Mouse (Mus musculus) kidney, adult 2 months (tissue): ENCODE measurements around the gene Col5a1. TPM values are rescaled to one million over a fixed set of nuclear protein-coding genes. Genes with fewer than 3 reads are reported as not detected.

ENCODE experiments used
- DNase-seq: peaks from one replicate; pipeline ENCODE4 v3.0.0; 2021
- H3K27ac ChIP-seq: fragments of 200-500 bp; 2 replicates; pipeline ENCODE4 v1.5.1; 2012; ENCODE audit warnings: low read depth, low read length, control low read depth, inconsistent platforms; ENCODE audit not compliant: insufficient read depth
- H3K27me3 ChIP-seq: fragments of 200-500 bp; replicated peaks from 2 replicates; pipeline ENCODE4 v1.6.1; 2012; ENCODE audit warnings: mild to moderate bottlenecking, moderate library complexity, low read length, inconsistent platforms; ENCODE audit not compliant: control insufficient read depth, insufficient read depth
- H3K36me3 ChIP-seq: fragments of 200-500 bp; 2 replicates; pipeline ENCODE4 v1.6.1; 2012; ENCODE audit warnings: mild to moderate bottlenecking, moderate library complexity, low read length, inconsistent platforms; ENCODE audit not compliant: control insufficient read depth, insufficient read depth
- H3K4me1 ChIP-seq: fragments of 200-500 bp; 2 replicates; pipeline ENCODE4 v1.6.1; 2011; ENCODE audit warnings: low read length; ENCODE audit not compliant: control insufficient read depth, insufficient read depth
- H3K4me3 ChIP-seq: fragments of 200-500 bp; 2 replicates; pipeline ENCODE4 v1.5.1; 2011; ENCODE audit warnings: mild to moderate bottlenecking, low read depth, low read length, control low read depth; ENCODE audit not compliant: insufficient read depth
- CTCF ChIP-seq: fragments of 200-500 bp; conservative IDR thresholded peaks from 2 replicates; pipeline ENCODE4 v1.5.1; 2011; ENCODE audit warnings: low read depth, mild to moderate bottlenecking, control low read depth, low read length, moderate library complexity, mixed read lengths; ENCODE audit not compliant: insufficient read depth, insufficient read length
- POLR2A ChIP-seq: fragments of 200-500 bp; IDR thresholded peaks from one replicate; pipeline ENCODE4 v1.6.1; 2011; ENCODE audit warnings: low read depth, low read length, control low read depth
- WGBS: fragments of 180-500 bp; shearing (Covaris S2); methylation state at CpG from one replicate; pipeline ENCODE4 v1.1.7; 2018; 5-methylcytosine and 5-hydroxymethylcytosine counted together
- polyA plus RNA-seq: library from polyadenylated mRNA; depleted of rRNA; stranded (reverse); fragments of >200 nt; gene quantifications from 2 replicates; pipeline ENCODE4 v1.2.3, GENCODE M21; 2012

Gene Col5a1
- polyA plus RNA-seq, 1 experiment, result 7.5 TPM

- H3K27me3 ChIP-seq, result no peaks in the 10 kb centered on the region
- no peaks in the 10 kb centered on the region for H3K4me1 ChIP-seq
- H3K4me3 ChIP-seq, result no peak overlapping the region
- no peak overlapping the region for H3K27ac ChIP-seq
- 79% methylated on average over 5 of the region's 5 CpGs for WGBS
- no peak for DNase-seq
- TF ChIP-seq CTCF (no peak), POLR2A (no peak)
- H3K36me3 ChIP-seq, result no peaks in the 10 kb centered on the region
Observed at GRCm38 (mm10) chr2:27894986-27895385, 8.8 kb downstream of the Col5a1 start.

GRCm38 (mm10) chr2:27895648-27896047, 9.4 kb downstream of the Col5a1 start:
- Histone ChIP-seq H3K27me3 (no peaks in the 10 kb centered on the region), H3K4me3 (no peak overlapping the region), H3K4me1 (no peaks in the 10 kb centered on the region), H3K36me3 (no peaks in the 10 kb centered on the region), H3K27ac (no peak overlapping the region)
- 89% methylated on average over 4 of the region's 4 CpGs for WGBS
- DNase-seq, result no peak
- TF ChIP-seq CTCF (no peak), POLR2A (no peak)

GRCm38 (mm10) chr2:27897161-27897560, 10.9 kb downstream of the Col5a1 start:
- peak; percentile 51 for DNase-seq
- no peaks in the 10 kb centered on the region for H3K27me3 ChIP-seq
- no peak overlapping the region for H3K27ac ChIP-seq
- no peaks in the 10 kb centered on the region for H3K36me3 ChIP-seq
- TF ChIP-seq CTCF, result no peak
- 65% methylated on average over 6 of the region's 6 CpGs for WGBS
- H3K4me1 ChIP-seq, result no peaks in the 10 kb centered on the region
- no peak overlapping the region for H3K4me3 ChIP-seq

DNA sequence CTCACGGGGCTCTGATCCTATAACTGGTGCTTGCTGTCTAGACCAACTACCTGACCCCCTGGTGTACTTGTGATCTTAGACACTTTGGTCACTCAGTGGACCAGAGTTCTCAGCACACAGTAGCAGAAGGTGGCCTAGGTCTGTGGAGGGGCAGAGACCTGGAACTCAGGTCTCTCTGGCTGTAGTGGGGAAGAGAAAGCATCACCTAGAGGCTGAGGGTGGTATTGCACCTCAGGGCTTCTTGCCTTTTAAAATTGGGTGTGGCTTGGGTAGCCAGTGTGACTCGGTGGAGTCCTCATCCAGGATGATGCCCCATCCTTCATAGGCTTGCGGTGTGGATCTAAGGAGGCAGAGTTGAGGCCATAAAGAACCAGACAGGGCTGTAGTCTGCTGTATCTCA, 13.7 kb downstream of the Col5a1 start:
- TF ChIP-seq CTCF (peak; percentile 61), POLR2A (no peak)
- peak; percentile 56 for DNase-seq

DNA sequence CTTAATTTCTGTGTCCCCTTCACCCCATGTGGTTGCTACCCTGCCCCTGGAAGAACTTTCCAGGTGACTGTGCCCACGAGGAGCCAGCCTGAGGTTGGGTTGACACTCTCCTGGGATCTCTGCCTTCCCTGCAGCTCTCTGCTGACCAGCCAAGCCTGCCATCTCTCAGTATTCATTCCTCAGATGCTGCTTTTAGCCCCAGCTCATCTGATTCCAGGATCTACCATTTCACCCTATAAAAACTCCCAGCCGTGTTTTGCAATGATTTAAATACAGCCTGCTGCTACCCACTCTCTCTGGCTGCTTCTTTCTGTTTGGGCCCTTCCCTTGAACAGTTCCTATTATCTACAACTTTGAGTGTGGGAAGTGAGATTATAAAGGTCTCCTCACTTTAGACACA, 14.9 kb downstream of the Col5a1 start:
- Histone ChIP-seq H3K4me3 (no peak overlapping the region), H3K27ac (no peak overlapping the region), H3K27me3 (no peaks in the 10 kb centered on the region), H3K36me3 (no peaks in the 10 kb centered on the region), H3K4me1 (no peaks in the 10 kb centered on the region)
- DNase-seq, result no peak
- WGBS, result 42% methylated on average over 2 of the region's 2 CpGs
- no peak for TF ChIP-seq POLR2A
- no peak for TF ChIP-seq CTCF

More for the DNA sequence above, 13.7 kb downstream of the Col5a1 start:
- no peaks in the 10 kb centered on the region for H3K36me3 ChIP-seq
- H3K27me3 ChIP-seq, result no peaks in the 10 kb centered on the region
- no peaks in the 10 kb centered on the region for H3K4me1 ChIP-seq
- no peak overlapping the region for H3K27ac ChIP-seq
- 64% methylated on average over 3 of the region's 3 CpGs for WGBS
- no peak overlapping the region for H3K4me3 ChIP-seq

DNA sequence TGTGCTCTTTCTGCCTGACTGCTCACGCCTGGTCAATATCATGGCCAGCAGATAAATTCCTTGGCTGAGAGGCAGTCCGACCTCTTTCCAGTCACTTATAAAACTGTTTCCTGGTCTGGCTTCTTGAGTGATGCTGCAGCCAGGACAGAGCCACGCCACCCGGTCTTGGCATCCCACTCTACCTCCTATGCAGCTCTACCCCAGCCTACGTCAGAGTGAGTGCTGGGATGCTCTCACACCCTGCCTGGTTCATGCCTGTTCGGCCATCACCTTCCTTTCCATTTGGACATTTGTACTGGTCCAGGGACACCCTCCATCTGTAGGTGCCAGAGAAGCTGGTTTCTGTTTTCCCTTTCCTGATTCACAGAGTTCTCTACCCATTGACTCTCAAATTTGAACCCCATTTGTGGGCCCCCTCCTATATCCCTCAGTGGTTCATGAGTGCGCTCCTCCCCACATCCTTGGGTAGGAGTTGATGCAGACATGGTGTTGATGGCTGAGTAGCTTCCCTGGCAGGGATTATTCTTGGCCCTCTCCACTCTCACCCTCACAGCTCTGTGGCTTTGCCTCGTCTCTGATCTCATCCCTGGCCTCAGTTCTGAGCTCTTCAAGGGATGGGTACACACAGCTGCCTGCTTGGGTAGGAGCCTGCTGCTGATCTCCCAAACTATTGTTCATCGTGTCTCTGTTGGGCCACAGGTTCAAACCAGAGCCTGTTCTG, 15.5 kb downstream of the Col5a1 start:
- 67% methylated on average over 9 of the region's 9 CpGs for WGBS
- Histone ChIP-seq H3K27ac (no peak overlapping the region), H3K4me3 (no peak overlapping the region), H3K36me3 (no peaks in the 10 kb centered on the region), H3K4me1 (no peaks in the 10 kb centered on the region), H3K27me3 (no peaks in the 10 kb centered on the region)
- DNase-seq, result no peak
- TF ChIP-seq CTCF (no peak), POLR2A (no peak)

GRCm38 (mm10) chr2:27902318-27902717, 16.1 kb downstream of the Col5a1 start:
- Histone ChIP-seq H3K27me3 (no peaks in the 10 kb centered on the region), H3K27ac (no peak overlapping the region), H3K4me1 (no peaks in the 10 kb centered on the region), H3K4me3 (no peak overlapping the region), H3K36me3 (no peaks in the 10 kb centered on the region)
- TF ChIP-seq CTCF (no peak), POLR2A (no peak)
- no peak for DNase-seq
- WGBS, result 79% methylated on average over 3 of the region's 3 CpGs
